Mouse (Mus musculus) CD8-positive naive resting alpha-beta T cell, adult 2 months (primary cell): ENCODE data around the gene Chic1.
A peak's percentile ranks its signal among the peaks of the same experiment; 100 is the strongest.

Source experiments
- DNase-seq, 2 experiments: peaks; one replicate each; pipeline ENCODE4 v3.0.0; 2022; ENCODE audit warnings: low read depth in 2 of 2, low spot score in 2 of 2

The Chic1 gene

GRCm38 (mm10) chrX:103356287-103356686 lies at the start of gene Chic1:
Chic1 (plus strand) TSS chrX:103356476.
- peak; percentile 1 to 21 for DNase-seq

GRCm38 (mm10) chrX:103308262-103308661 lies 48.0 kb upstream of the Chic1 start:
- no peak for DNase-seq

GRCm38 (mm10) chrX:103311723-103312122 lies 44.6 kb upstream of the Chic1 start:
- DNase-seq: no peak

GRCm38 (mm10) chrX:103314146-103314545 lies 42.1 kb upstream of the Chic1 start:
- DNase-seq: no peak

- DNase-seq: no peak
These were observed 35.1 kb upstream of the Chic1 start, which contains the start of gene Cdx4 for GRCm38 (mm10) chrX:103321146-103321545. Cdx4 (plus strand) TSS chrX:103321398.

GRCm38 (mm10) chrX:103325900-103326299 lies 30.4 kb upstream of the Chic1 start:
- no peak for DNase-seq

- no peak for DNase-seq
These were observed 26.9 kb upstream of the Chic1 start for GRCm38 (mm10) chrX:103329386-103329785.

GRCm38 (mm10) chrX:103331125-103331858 lies 25.0 kb upstream of the Chic1 start:
- no peak for DNase-seq

GRCm38 (mm10) chrX:103341369-103342113 lies 14.7 kb upstream of the Chic1 start:
- no peak for DNase-seq

GRCm38 (mm10) chrX:103355784-103356183 lies 492 bp upstream of the Chic1 start:
- DNase-seq: no peak

- DNase-seq: no peak
These were observed 523 bp downstream of the Chic1 start for GRCm38 (mm10) chrX:103356761-103357236.

- DNase-seq: no peak
These were observed 9.9 kb downstream of the Chic1 start for GRCm38 (mm10) chrX:103366201-103366600.

- DNase-seq: no peak
These were observed 12.4 kb downstream of the Chic1 start for GRCm38 (mm10) chrX:103368650-103369049.

- no peak for DNase-seq
These were observed 14.9 kb downstream of the Chic1 start for GRCm38 (mm10) chrX:103371221-103371620.

- DNase-seq: no peak
These were observed 15.4 kb downstream of the Chic1 start for GRCm38 (mm10) chrX:103371627-103372026.

- DNase-seq: no peak
These were observed 18.0 kb downstream of the Chic1 start for GRCm38 (mm10) chrX:103374250-103374649.

- DNase-seq: no peak
These were observed 28.3 kb downstream of the Chic1 start for GRCm38 (mm10) chrX:103384528-103384927.

GRCm38 (mm10) chrX:103388131-103388530 lies 31.9 kb downstream of the Chic1 start:
- DNase-seq: no peak

GRCm38 (mm10) chrX:103393841-103394240 lies 37.6 kb downstream of the Chic1 start:
- DNase-seq: peak in 1 of 2 experiments; percentile 1

GRCm38 (mm10) chrX:103405021-103405420 lies 48.7 kb downstream of the Chic1 start:
- DNase-seq: no peak

- DNase-seq: no peak
These were observed 57.9 kb downstream of the Chic1 start, which contains the start of gene Tsx for GRCm38 (mm10) chrX:103414167-103414566. Tsx (plus strand) TSS chrX:103414467.

- no peak for DNase-seq
These were observed 65.4 kb downstream of the Chic1 start, which contains the start of gene Gm26992 for GRCm38 (mm10) chrX:103421710-103422109. Gm26992 (plus strand) TSS chrX:103422010.
